Mouse (Mus musculus): Measurements from ENCODE around the gene Tyk2. TPM values are rescaled to one million over a fixed set of nuclear protein-coding genes. Genes with fewer than 3 reads are reported as not detected.

Gene Tyk2
- polyA plus RNA-seq, 1 experiment from 2014 or later: 16.0 TPM

Small RNA genes lying within 50 kb of the gene (microRNA-seq; reads per million reads assigned to microRNA genes)
- 1.2 reads per million for gene Mir7082 (ENCODE audit: borderline number of aligned reads)

Other genes starting within 250 kb of the Tyk2 start
- 83.2 and 89.9 TPM in 2 replicates for gene Ppan, start 243.1 kb downstream of the Tyk2 start, polyA plus RNA-seq (2015; fragmentation: Nextera tagmentation; extraction: Ambion mirVana)
- 305 and 312 TPM in 2 replicates for gene Eif3g, start 232.6 kb downstream of the Tyk2 start, polyA plus RNA-seq (2015; fragmentation: Nextera tagmentation; extraction: Ambion mirVana)
- 77.2 and 78.4 TPM in 2 replicates for gene Dnmt1, start 171.4 kb downstream of the Tyk2 start, polyA plus RNA-seq (2015; fragmentation: Nextera tagmentation; extraction: Ambion mirVana)
- 61.8 and 68.5 TPM in 2 replicates for gene S1pr2, start 154.5 kb downstream of the Tyk2 start, polyA plus RNA-seq (2015; fragmentation: Nextera tagmentation; extraction: Ambion mirVana)
- gene Mrpl4, start 128.5 kb downstream of the Tyk2 start, polyA plus RNA-seq (2015; fragmentation: Nextera tagmentation; extraction: Ambion mirVana): 122 and 126 TPM in 2 replicates
- gene Icam1, start 115.3 kb downstream of the Tyk2 start, polyA plus RNA-seq (2015; fragmentation: Nextera tagmentation; extraction: Ambion mirVana): 20.7 and 21.7 TPM in 2 replicates
- 0.59 and 1.0 TPM in 2 replicates for gene Icam4, start 101.9 kb downstream of the Tyk2 start, polyA plus RNA-seq (2015; fragmentation: Nextera tagmentation; extraction: Ambion mirVana)
- 0.20 TPM in 2 replicates for gene Icam5, start 99.2 kb downstream of the Tyk2 start, polyA plus RNA-seq (2015; fragmentation: Nextera tagmentation; extraction: Ambion mirVana)
- gene Zglp1, start 64.2 kb downstream of the Tyk2 start, polyA plus RNA-seq (2015; fragmentation: Nextera tagmentation; extraction: Ambion mirVana): 0.39 and 1.5 TPM in 2 replicates
- 0.72 and 1.0 TPM in 2 replicates for gene Gm49373, start 58.1 kb downstream of the Tyk2 start, polyA plus RNA-seq (2015; fragmentation: Nextera tagmentation; extraction: Ambion mirVana)
- gene Fdx1l, start 57.6 kb downstream of the Tyk2 start, polyA plus RNA-seq (2015; fragmentation: Nextera tagmentation; extraction: Ambion mirVana): 61.0 and 65.4 TPM in 2 replicates
- 1.6 and 2.9 TPM in 2 replicates for gene Gm38431, start 39.2 kb downstream of the Tyk2 start, polyA plus RNA-seq (2015; fragmentation: Nextera tagmentation; extraction: Ambion mirVana)
- gene Raver1, start 39.2 kb downstream of the Tyk2 start, polyA plus RNA-seq (2015; fragmentation: Nextera tagmentation; extraction: Ambion mirVana): 55.4 and 65.8 TPM in 2 replicates
- 296 and 300 TPM in 2 replicates for gene Cdc37, start 18.7 kb upstream of the Tyk2 start, polyA plus RNA-seq (2015; fragmentation: Nextera tagmentation; extraction: Ambion mirVana)
- 7.5 and 9.4 TPM in 2 replicates for gene Pde4a, start 34.5 kb upstream of the Tyk2 start, polyA plus RNA-seq (2015; fragmentation: Nextera tagmentation; extraction: Ambion mirVana)
- gene Keap1, start 108.1 kb upstream of the Tyk2 start, polyA plus RNA-seq (2015; fragmentation: Nextera tagmentation; extraction: Ambion mirVana): 73.2 and 76.4 TPM in 2 replicates
- gene S1pr5, start 117.2 kb upstream of the Tyk2 start, polyA plus RNA-seq (2015; fragmentation: Nextera tagmentation; extraction: Ambion mirVana): 4.5 and 5.0 TPM in 2 replicates
- 40.5 and 44.8 TPM in 2 replicates for gene Atg4d, start 134.1 kb upstream of the Tyk2 start, polyA plus RNA-seq (2015; fragmentation: Nextera tagmentation; extraction: Ambion mirVana)
- 18.2 and 19.0 TPM in 2 replicates for gene Kri1, start 156.7 kb upstream of the Tyk2 start, polyA plus RNA-seq (2015; fragmentation: Nextera tagmentation; extraction: Ambion mirVana)
- 57.8 and 63.0 TPM in 2 replicates for gene Cdkn2d, start 160.2 kb upstream of the Tyk2 start, polyA plus RNA-seq (2015; fragmentation: Nextera tagmentation; extraction: Ambion mirVana)
- gene Ap1m2, start 181.1 kb upstream of the Tyk2 start, polyA plus RNA-seq (2015; fragmentation: Nextera tagmentation; extraction: Ambion mirVana): 38.1 and 46.9 TPM in 2 replicates
- 133 and 143 TPM in 2 replicates for gene Slc44a2, start 189.5 kb upstream of the Tyk2 start, polyA plus RNA-seq (2015; fragmentation: Nextera tagmentation; extraction: Ambion mirVana)
- gene Ilf3, start 236.6 kb upstream of the Tyk2 start, polyA plus RNA-seq (2015; fragmentation: Nextera tagmentation; extraction: Ambion mirVana): 179 and 180 TPM in 2 replicates